Mouse (Mus musculus) 416B (cell line): ENCODE results near the gene Myo18a.

Source experiments
- DNase-seq: peaks from one replicate; pipeline ENCODE4 v3.0.0; 2011; ENCODE audit warnings: low read depth

Gene Myo18a

GRCm38 (mm10) chr11:77900187-77900586 is 137.1 kb downstream of the Myo18a start:
- no peak for DNase-seq

GRCm38 (mm10) chr11:77900696-77901095 is 137.7 kb downstream of the Myo18a start:
- DNase-seq = no peak

GRCm38 (mm10) chr11:77901366-77901765 is 138.3 kb downstream of the Myo18a start:
- DNase-seq = no peak

GRCm38 (mm10) chr11:77901775-77902355 is 138.8 kb downstream of the Myo18a start:
- DNase-seq = no peak

GRCm38 (mm10) chr11:77903761-77904160 is 140.7 kb downstream of the Myo18a start:
- DNase-seq = no peak

GRCm38 (mm10) chr11:77904707-77905106 is 141.7 kb downstream of the Myo18a start:
- no peak for DNase-seq

- DNase-seq = no peak
Observed at GRCm38 (mm10) chr11:77906097-77906687, 143.1 kb downstream of the Myo18a start.

GRCm38 (mm10) chr11:77906747-77907174 is 143.7 kb downstream of the Myo18a start:
- DNase-seq = no peak

- DNase-seq = no peak
Observed at GRCm38 (mm10) chr11:77908468-77908867, 145.4 kb downstream of the Myo18a start.

GRCm38 (mm10) chr11:77909376-77909775 is 146.3 kb downstream of the Myo18a start:
- no peak for DNase-seq

- DNase-seq = no peak
Observed at GRCm38 (mm10) chr11:77909776-77910175, 146.7 kb downstream of the Myo18a start.

- no peak for DNase-seq
Observed at GRCm38 (mm10) chr11:77913505-77913904, 150.5 kb downstream of the Myo18a start.

GRCm38 (mm10) chr11:77914598-77915260 is 151.7 kb downstream of the Myo18a start:
- DNase-seq = no peak
